ENCODE assay signal across 7 mouse cellular contexts in genomic region chr13:43864153-43864861, GRCm38 (mm10).
A peak's percentile ranks its signal among the peaks of the same experiment; 100 is the strongest.
DNase-seq lines count a peak whose midpoint lies in the region; ATAC-seq and TF ChIP-seq lines count a peak whose summit lies in the region.

No protein-coding gene starts in this region.

- no peaks in the 10 kb centered on the region for H3K9me3 ChIP-seq in intestine, postnatal 0 days (ENCODE audit: control insufficient read depth)
- no peaks in the 10 kb centered on the region for H3K9me3 ChIP-seq in midbrain, embryonic 12.5 days

- peak; percentile 68 for TF ChIP-seq POLR2A in small intestine, adult 2 months (IDR thresholded peaks at IDR 0.05; ENCODE audit: low read depth, low read length)

- WGBS in intestine, postnatal 0 days, result 2% methylated on average over 35 of the region's 35 CpGs
- 1% methylated on average over 35 of the region's 35 CpGs for WGBS in midbrain, embryonic 12.5 days
- WGBS in small intestine, adult 2 months, result 2% methylated on average over 35 of the region's 35 CpGs

- H3K27ac ChIP-seq in intestine, postnatal 0 days (ENCODE audit: low read depth, low read length), result no peak overlapping the region; the same call in 1 of the 2 replicates
- 0 out of 2 replicates have a peak overlapping the region, but pooled peaks have one; percentile 43 for H3K27ac ChIP-seq in midbrain, embryonic 12.5 days (replicated peaks)
- H3K27ac ChIP-seq in small intestine, adult 2 months (ENCODE audit: insufficient read depth, low read depth, low read length), result no peak overlapping the region

- peak overlapping the region; percentile 73 for H3K4me2 ChIP-seq in intestine, postnatal 0 days (replicated peaks; ENCODE audit: low read depth)
- H3K4me2 ChIP-seq in midbrain, embryonic 12.5 days (replicated peaks), result peak overlapping the region; percentile 59

- H3K4me1 ChIP-seq in intestine, postnatal 0 days (replicated peaks; ENCODE audit: control insufficient read depth, insufficient read depth, low read length), result peaks cover 5% of the 10 kb centered on the region
- peaks cover 20% of the 10 kb centered on the region for H3K4me1 ChIP-seq in midbrain, embryonic 12.5 days
- peaks cover 11% of the 10 kb centered on the region for H3K4me1 ChIP-seq in small intestine, adult 2 months (ENCODE audit: control insufficient read depth, insufficient read depth, insufficient read length, low read length)

- intact Hi-C loops in left cerebral cortex, postnatal 4 days (cut with DNase I), result no loop called here

- no peaks in the 10 kb centered on the region for H3K27me3 ChIP-seq in intestine, postnatal 0 days (replicated peaks; ENCODE audit: control insufficient read depth, insufficient read depth, low read length)
- H3K27me3 ChIP-seq in midbrain, embryonic 12.5 days, result peaks cover 61% of the 10 kb centered on the region
- no peaks in the 10 kb centered on the region for H3K27me3 ChIP-seq in small intestine, adult 2 months (ENCODE audit: control insufficient read depth, insufficient read depth, low read length)

- peak overlapping the region; percentile 29 for H3K4me3 ChIP-seq in intestine, postnatal 0 days (ENCODE audit: low read depth, low read length)
- peak overlapping the region; percentile 32 for H3K4me3 ChIP-seq in midbrain, embryonic 12.5 days
- H3K4me3 ChIP-seq in small intestine, adult 2 months (ENCODE audit: low read depth, low read length), result peak overlapping the region; percentile 41

- H3K9ac ChIP-seq in intestine, postnatal 0 days (ENCODE audit: low read depth, low read length), result no peak overlapping the region
- no peak overlapping the region for H3K9ac ChIP-seq in midbrain, embryonic 12.5 days (replicated peaks)

- DNase-seq in adrenal gland, adult 8-10 months, result peak; percentile 99
- peak; percentile 99 for DNase-seq in embryo, embryonic 9.5 days (ENCODE audit: extremely low spot score)
- peak; percentile 28 for DNase-seq in gonadal fat pad, adult 2 months (ENCODE audit: low read depth)
- DNase-seq in left cerebral cortex, postnatal 4 days, result peak; percentile 99

- H3K36me3 ChIP-seq in intestine, postnatal 0 days (ENCODE audit: control insufficient read depth, insufficient read depth), result no peaks in the 10 kb centered on the region
- no peaks in the 10 kb centered on the region for H3K36me3 ChIP-seq in midbrain, embryonic 12.5 days
- no peaks in the 10 kb centered on the region for H3K36me3 ChIP-seq in small intestine, adult 2 months (ENCODE audit: control insufficient read depth, insufficient read depth, low read length)

- peak; percentile 99 for ATAC-seq in intestine, postnatal 0 days
- ATAC-seq in midbrain, embryonic 12.5 days (ENCODE audit: low FRiP score, low read depth), result peak; percentile 99

- TF ChIP-seq CTCF in intestine, postnatal 0 days (IDR thresholded peaks at IDR 0.05; ENCODE audit: low read depth), result peak; percentile 100
- TF ChIP-seq CTCF in small intestine, adult 2 months (IDR thresholded peaks at IDR 0.05; ENCODE audit: extremely low read depth, insufficient read length, insufficient replicate concordance, low read depth, low read length), result peak; percentile 93

Comparison
In these comparisons a context has a peak if more than half of its experiments do, and no peak if none do; other contexts are left out.
1. DNase-seq: peak in every context shown above with its lines; median percentile 99 in adrenal gland, adult 8-10 months; 99 in embryo, embryonic 9.5 days; 99 in left cerebral cortex, postnatal 4 days; 28 in gonadal fat pad, adult 2 months.